Mouse (Mus musculus): ENCODE measurements around the gene Rxfp4. TPM values are rescaled to one million over a fixed set of nuclear protein-coding genes. Genes with fewer than 3 reads are reported as not detected.
"Not testable (repeated sequence)": the region's sequence is repeated elsewhere in the genome, so short reads cannot be mapped to it uniquely, and the experiment has no call there.

The Rxfp4 gene
- polyA plus RNA-seq, 1 experiment from 2014 or later: not detected

- no peak for ATAC-seq (replicated peaks)
- 82% methylated on average over 3 of the region's 3 CpGs for WGBS
- H3K9ac ChIP-seq (replicated peaks): no peak overlapping the region
Observed at GRCm38 (mm10) chr3:88616951-88617500, 35.9 kb downstream of the Rxfp4 start.

GRCm38 (mm10) chr3:88615902-88616391 lies 37.0 kb downstream of the Rxfp4 start:
- Histone ChIP-seq H3K27ac (replicated peaks) (peak overlapping the region; percentile 8; the same call in 1 of the 2 replicates), H3K4me2 (replicated peaks) (no peak overlapping the region)
- 29% methylated on average over 9 of the region's 9 CpGs for WGBS

More at GRCm38 (mm10) chr3:88616951-88617500, 35.9 kb downstream of the Rxfp4 start:
- no peaks in the 10 kb centered on the region for H3K9me3 ChIP-seq
- no peaks in the 10 kb centered on the region for H3K27me3 ChIP-seq
- no peak overlapping the region for H3K4me3 ChIP-seq
- no peak overlapping the region for H3K27ac ChIP-seq (replicated peaks)
- H3K36me3 ChIP-seq: no peaks in the 10 kb centered on the region
- no peak overlapping the region for H3K4me2 ChIP-seq (replicated peaks)
- peaks cover 20% of the 10 kb centered on the region for H3K4me1 ChIP-seq

GRCm38 (mm10) chr3:88615117-88615516 lies 37.8 kb downstream of the Rxfp4 start:
- 76% methylated on average over 5 of the region's 5 CpGs for WGBS
- no peak overlapping the region for H3K9ac ChIP-seq (replicated peaks)
- no peaks in the 10 kb centered on the region for H3K27me3 ChIP-seq
- H3K36me3 ChIP-seq: no peaks in the 10 kb centered on the region
- ATAC-seq (replicated peaks): no peak
- H3K9me3 ChIP-seq: no peaks in the 10 kb centered on the region
- H3K4me3 ChIP-seq: no peak overlapping the region
- H3K27ac ChIP-seq (replicated peaks): no peak overlapping the region
- peaks cover 14% of the 10 kb centered on the region for H3K4me1 ChIP-seq
- no peak overlapping the region for H3K4me2 ChIP-seq (replicated peaks)

More at GRCm38 (mm10) chr3:88615902-88616391, 37.0 kb downstream of the Rxfp4 start:
- no peak; the same call in 1 of the 2 replicates for ATAC-seq (replicated peaks)
- no peaks in the 10 kb centered on the region for H3K27me3 ChIP-seq
- H3K9ac ChIP-seq (replicated peaks): 0 out of 2 replicates have a peak overlapping the region, but pooled peaks have one; percentile 18
- no peak overlapping the region for H3K4me3 ChIP-seq
- H3K9me3 ChIP-seq: no peaks in the 10 kb centered on the region
- H3K4me1 ChIP-seq: peaks cover 20% of the 10 kb centered on the region
- no peaks in the 10 kb centered on the region for H3K36me3 ChIP-seq

GRCm38 (mm10) chr3:88614418-88614817 lies 38.5 kb downstream of the Rxfp4 start:
- H3K9me3 ChIP-seq: no peaks in the 10 kb centered on the region

GRCm38 (mm10) chr3:88609066-88609465 lies 43.9 kb downstream of the Rxfp4 start:
- Histone ChIP-seq H3K9ac (replicated peaks) (no peak overlapping the region), H3K9me3 (no peaks in the 10 kb centered on the region), H3K27ac (replicated peaks) (no peak overlapping the region), H3K27me3 (no peaks in the 10 kb centered on the region), H3K4me3 (no peak overlapping the region), H3K4me2 (replicated peaks) (no peak overlapping the region), H3K4me1 (peaks cover 9% of the 10 kb centered on the region; the same call in 1 of the 2 replicates), H3K36me3 (no peaks in the 10 kb centered on the region)
- 78% methylated on average over 4 of the region's 4 CpGs for WGBS
- ATAC-seq (replicated peaks): no peak

More at GRCm38 (mm10) chr3:88614418-88614817, 38.5 kb downstream of the Rxfp4 start:
- H3K36me3 ChIP-seq: no peaks in the 10 kb centered on the region
- no peaks in the 10 kb centered on the region for H3K27me3 ChIP-seq
- H3K4me1 ChIP-seq: peaks cover 14% of the 10 kb centered on the region
- no peak overlapping the region for H3K9ac ChIP-seq (replicated peaks)
- WGBS: 83% methylated on average over 8 of the region's 8 CpGs
- no peak overlapping the region for H3K27ac ChIP-seq (replicated peaks)
- no peak overlapping the region for H3K4me2 ChIP-seq (replicated peaks)
- no peak for ATAC-seq (replicated peaks)
- no peak overlapping the region for H3K4me3 ChIP-seq

- no peaks in the 10 kb centered on the region for H3K36me3 ChIP-seq
- no peak overlapping the region for H3K9ac ChIP-seq (replicated peaks)
- no peaks in the 10 kb centered on the region for H3K9me3 ChIP-seq
- H3K4me1 ChIP-seq: peaks cover 9% of the 10 kb centered on the region; the same call in 1 of the 2 replicates
- peak overlapping the region; percentile 4; the same call in 1 of the 2 replicates for H3K4me3 ChIP-seq
- peak overlapping the region; percentile 45 for H3K4me2 ChIP-seq (replicated peaks)
- no peak overlapping the region for H3K27ac ChIP-seq (replicated peaks)
- 17% methylated on average over 10 of the region's 10 CpGs for WGBS
- peak; percentile 59 for ATAC-seq (replicated peaks)
- no peaks in the 10 kb centered on the region for H3K27me3 ChIP-seq
Observed at GRCm38 (mm10) chr3:88607758-88608138, 45.2 kb downstream of the Rxfp4 start.

- peaks cover 9% of the 10 kb centered on the region; the same call in 1 of the 2 replicates for H3K4me1 ChIP-seq
- H3K9me3 ChIP-seq: no peaks in the 10 kb centered on the region
- under 1% methylated on average over 20 of the region's 20 CpGs for WGBS
- peak overlapping the region; percentile 27 for H3K4me3 ChIP-seq
- peak overlapping the region; percentile 36 for H3K9ac ChIP-seq (replicated peaks)
- H3K4me2 ChIP-seq (replicated peaks): peak overlapping the region; percentile 45
- H3K27me3 ChIP-seq: no peaks in the 10 kb centered on the region
- ATAC-seq (replicated peaks): peak; percentile 93
- no peaks in the 10 kb centered on the region for H3K36me3 ChIP-seq
- no peak overlapping the region for H3K27ac ChIP-seq (replicated peaks)
Observed at GRCm38 (mm10) chr3:88607065-88607757, 45.7 kb downstream of the Rxfp4 start.

- not testable (repeated sequence) for H3K9ac ChIP-seq (replicated peaks); H3K27me3 ChIP-seq; H3K9me3 ChIP-seq; H3K27ac ChIP-seq (replicated peaks); ATAC-seq (replicated peaks); H3K4me2 ChIP-seq (replicated peaks); H3K36me3 ChIP-seq; H3K4me3 ChIP-seq; H3K4me1 ChIP-seq
- 94% methylated on average over 2 of the region's 2 CpGs for WGBS
Observed at GRCm38 (mm10) chr3:88605666-88606065, 47.3 kb downstream of the Rxfp4 start, which contains the start of gene Arhgef2. Arhgef2 (plus strand) TSS chr3:88605966.

- no peak overlapping the region for H3K4me3 ChIP-seq
- peaks cover 9% of the 10 kb centered on the region; the same call in 1 of the 2 replicates for H3K4me1 ChIP-seq
- H3K27ac ChIP-seq (replicated peaks): no peak overlapping the region
- ATAC-seq (replicated peaks): no peak
- H3K4me2 ChIP-seq (replicated peaks): no peak overlapping the region
- no peaks in the 10 kb centered on the region for H3K27me3 ChIP-seq
- H3K36me3 ChIP-seq: no peaks in the 10 kb centered on the region
- 88% methylated on average over 7 of the region's 7 CpGs for WGBS
- H3K9ac ChIP-seq (replicated peaks): no peak overlapping the region
- no peaks in the 10 kb centered on the region for H3K9me3 ChIP-seq
Observed at GRCm38 (mm10) chr3:88604863-88605262, 48.1 kb downstream of the Rxfp4 start.

- peaks cover 9% of the 10 kb centered on the region; the same call in 1 of the 2 replicates for H3K4me1 ChIP-seq
- ATAC-seq (replicated peaks): no peak
- no peaks in the 10 kb centered on the region for H3K9me3 ChIP-seq
- 31% methylated on average over 6 of the region's 6 CpGs for WGBS
- no peak overlapping the region for H3K27ac ChIP-seq (replicated peaks)
- no peak overlapping the region for H3K4me3 ChIP-seq
- H3K27me3 ChIP-seq: no peaks in the 10 kb centered on the region
- no peak overlapping the region for H3K9ac ChIP-seq (replicated peaks)
- no peak overlapping the region for H3K4me2 ChIP-seq (replicated peaks)
- no peaks in the 10 kb centered on the region for H3K36me3 ChIP-seq
Observed at GRCm38 (mm10) chr3:88603714-88604161, 49.2 kb downstream of the Rxfp4 start.

- Histone ChIP-seq H3K27me3 (no peaks in the 10 kb centered on the region), H3K9me3 (no peaks in the 10 kb centered on the region), H3K36me3 (no peaks in the 10 kb centered on the region), H3K4me1 (peaks cover 4% of the 10 kb centered on the region; the same call in 1 of the 2 replicates), H3K27ac (replicated peaks) (no peak overlapping the region), H3K4me3 (no peak overlapping the region), H3K4me2 (replicated peaks) (no peak overlapping the region), H3K9ac (replicated peaks) (no peak overlapping the region)
- ATAC-seq (replicated peaks): no peak
- WGBS: 73% methylated on average over 4 of the region's 4 CpGs
Observed at GRCm38 (mm10) chr3:88602466-88602865, 50.5 kb downstream of the Rxfp4 start.
